Mouse (Mus musculus): ENCODE results near the gene Celsr3.

Celsr3 gene

DNA sequence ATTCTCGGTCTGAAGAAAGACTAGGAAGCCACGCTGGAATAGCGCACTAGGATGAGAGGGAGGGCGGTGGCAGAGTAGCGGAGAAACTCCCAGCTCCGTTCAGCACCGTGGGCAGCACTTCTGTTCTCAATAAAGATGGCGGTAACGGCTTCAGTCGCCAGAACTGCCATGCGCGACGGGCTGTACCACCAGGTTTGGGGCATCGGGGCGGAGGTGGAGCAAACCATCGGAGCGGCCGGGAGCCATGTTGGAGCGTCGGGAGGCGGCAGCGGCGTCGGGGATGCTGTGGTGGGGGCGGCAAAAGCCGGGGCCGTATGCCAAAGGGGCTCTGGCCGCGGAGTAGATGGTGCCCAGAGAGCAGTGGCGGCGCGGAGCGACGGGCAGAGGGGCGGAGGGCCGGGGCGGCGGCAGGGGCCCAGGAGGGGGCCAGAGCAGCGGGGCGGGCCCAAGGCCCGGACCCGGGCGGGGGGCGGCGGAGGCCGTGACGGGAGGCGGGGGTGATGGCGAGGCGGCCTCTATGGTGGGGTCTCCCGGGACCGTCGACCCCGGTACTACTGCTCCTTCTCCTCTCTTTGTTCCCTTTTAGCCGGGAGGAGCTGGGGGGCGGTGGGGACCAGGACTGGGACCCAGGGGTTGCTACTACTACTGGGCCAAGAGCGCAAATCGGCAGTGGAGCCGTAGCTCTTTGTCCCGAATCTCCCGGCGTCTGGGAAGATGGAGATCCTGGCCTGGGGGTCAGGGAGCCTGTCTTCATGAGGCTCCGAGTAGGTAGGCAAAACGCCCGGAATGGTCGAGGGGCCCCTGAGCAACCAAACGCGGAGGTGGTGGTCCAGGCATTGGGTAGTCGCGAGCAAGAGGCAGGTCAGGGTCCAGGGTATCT, at the start of gene Celsr3:
Gene Celsr3, plus strand, starts transcription at position 501 of the 880 bp plus-strand sequence.
- in situ Hi-C loops (cut with MboI, MseI) = no loop called here

DNA sequence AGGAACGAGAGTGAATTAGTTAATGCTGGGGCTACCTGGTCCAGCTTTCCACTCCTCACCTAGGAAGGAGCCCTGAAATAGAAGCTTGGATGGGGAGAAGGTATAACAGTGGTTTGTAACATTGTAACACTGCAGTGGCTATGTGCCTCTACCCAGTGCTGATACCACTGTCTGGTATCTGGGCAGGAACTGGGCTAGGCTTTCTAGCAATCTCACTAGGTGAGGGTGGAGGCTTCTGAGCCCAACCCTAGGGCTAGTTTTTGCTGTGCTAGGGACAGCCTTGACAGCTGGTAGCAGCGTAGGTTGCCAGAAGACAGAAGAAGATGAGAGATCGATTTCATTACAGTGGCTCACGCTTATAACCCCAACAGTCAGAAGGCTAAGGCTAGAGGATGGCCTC, 49.5 kb upstream of the Celsr3 start:
- in situ Hi-C loops (cut with MboI, MseI) = no loop called here

DNA sequence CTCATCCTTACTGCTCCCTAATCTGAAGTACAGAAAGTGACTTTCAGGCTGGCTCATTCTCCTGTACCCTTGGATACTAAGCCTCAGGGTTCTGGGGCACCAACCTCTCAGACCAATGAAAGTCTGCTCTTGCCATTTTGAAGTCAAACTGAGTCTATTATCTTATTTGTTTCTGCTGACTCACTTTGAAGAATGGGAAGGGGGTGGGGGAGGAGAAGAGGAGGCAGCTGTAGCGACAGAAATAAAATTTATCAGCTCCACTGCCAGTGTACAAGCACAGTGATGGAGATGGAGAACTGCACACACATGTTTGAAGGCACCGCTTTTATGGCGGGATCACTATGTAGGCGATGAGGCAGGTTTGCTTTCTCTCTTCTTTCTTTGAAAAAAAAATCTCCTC, 48.8 kb upstream of the Celsr3 start:
- in situ Hi-C loops (cut with MboI, MseI) = no loop called here

DNA sequence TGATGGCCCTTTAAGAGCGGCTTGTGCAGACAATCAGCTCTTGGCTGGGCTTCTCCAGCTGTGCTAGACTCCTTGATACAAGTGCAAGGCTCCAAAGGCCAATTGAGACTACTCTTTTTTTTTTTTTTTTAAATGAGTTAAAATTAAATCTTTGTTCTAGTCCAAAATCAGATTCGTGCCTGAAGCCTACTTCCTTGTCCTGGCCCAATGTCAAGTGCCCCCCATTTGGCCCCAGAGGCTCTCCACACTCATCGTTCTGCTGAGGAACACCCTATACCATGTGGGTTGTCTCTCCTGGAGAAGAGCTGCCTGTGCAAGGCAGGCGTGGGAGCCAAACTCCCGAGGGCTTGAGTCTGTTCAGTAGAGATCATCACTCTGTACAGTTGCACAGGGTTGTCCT, 45.2 kb upstream of the Celsr3 start:
- in situ Hi-C loops (cut with MboI, MseI) = no loop called here

- in situ Hi-C loops (cut with MboI, MseI) = no loop called here
Measured at GRCm38 (mm10) chr9:108781891-108782290, 44.2 kb upstream of the Celsr3 start.

GRCm38 (mm10) chr9:108782836-108783547, 43.1 kb upstream of the Celsr3 start:
- in situ Hi-C loops (cut with MboI, MseI) = no loop called here

- in situ Hi-C loops (cut with MboI, MseI) = no loop called here
Measured at GRCm38 (mm10) chr9:108783548-108784463, 42.3 kb upstream of the Celsr3 start, which contains the start of gene Ip6k2. Gene Ip6k2 (plus strand): TSS chr9:108783796.

DNA sequence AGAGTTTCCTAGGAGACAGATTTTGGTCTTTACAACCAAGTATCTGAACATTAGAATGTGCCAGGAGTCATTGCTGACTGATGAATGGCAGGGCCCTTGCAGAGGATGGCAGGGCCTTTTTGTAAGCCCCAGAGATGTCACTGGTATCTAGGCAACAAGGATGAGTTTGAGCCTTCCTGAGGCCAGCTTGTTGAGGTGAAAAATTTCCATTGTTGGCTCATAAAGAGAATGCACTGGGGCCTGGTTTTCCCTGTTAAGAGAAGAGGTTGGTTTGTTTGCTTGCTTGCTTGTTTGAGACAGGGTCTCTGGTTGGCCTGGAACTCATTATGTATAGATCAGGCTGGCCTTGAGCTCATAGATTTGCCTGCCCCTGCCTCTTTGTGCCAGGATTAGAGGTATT, 40.7 kb upstream of the Celsr3 start:
- in situ Hi-C loops (cut with MboI, MseI) = no loop called here

GRCm38 (mm10) chr9:108786494-108786893, 39.6 kb upstream of the Celsr3 start:
- in situ Hi-C loops (cut with MboI, MseI) = no loop called here

- in situ Hi-C loops (cut with MboI, MseI) = no loop called here
Measured at GRCm38 (mm10) chr9:108787080-108787479, 39.0 kb upstream of the Celsr3 start.

GRCm38 (mm10) chr9:108788713-108789112, 37.4 kb upstream of the Celsr3 start:
- in situ Hi-C loops (cut with MboI, MseI) = no loop called here

- in situ Hi-C loops (cut with MboI, MseI) = no loop called here
Measured at GRCm38 (mm10) chr9:108792307-108792706, 33.8 kb upstream of the Celsr3 start.

DNA sequence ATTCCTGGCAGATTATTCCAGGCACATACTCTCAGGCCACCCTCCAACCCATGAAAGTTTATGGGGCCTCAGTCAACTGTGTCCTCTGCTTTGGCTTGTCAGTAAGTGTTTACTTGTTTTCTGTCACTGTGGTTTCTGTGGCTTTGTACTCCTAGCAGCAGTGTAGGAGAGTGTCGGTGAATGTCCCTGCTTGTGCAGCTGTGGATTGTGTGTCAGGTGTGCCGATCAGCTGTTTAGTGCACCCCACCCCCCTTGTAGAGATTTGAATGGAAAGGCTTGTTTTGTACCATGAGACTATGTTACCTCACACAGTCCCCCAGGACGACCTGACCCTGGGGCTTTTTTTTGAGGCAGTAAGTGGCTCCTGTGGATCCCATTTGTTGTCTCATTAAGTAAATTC, 33.4 kb upstream of the Celsr3 start:
- in situ Hi-C loops (cut with MboI, MseI) = no loop called here

- in situ Hi-C loops (cut with MboI, MseI) = no loop called here
Measured at GRCm38 (mm10) chr9:108795281-108795680, 30.8 kb upstream of the Celsr3 start.

GRCm38 (mm10) chr9:108795762-108796161, 30.4 kb upstream of the Celsr3 start:
- in situ Hi-C loops (cut with MboI, MseI) = no loop called here

DNA sequence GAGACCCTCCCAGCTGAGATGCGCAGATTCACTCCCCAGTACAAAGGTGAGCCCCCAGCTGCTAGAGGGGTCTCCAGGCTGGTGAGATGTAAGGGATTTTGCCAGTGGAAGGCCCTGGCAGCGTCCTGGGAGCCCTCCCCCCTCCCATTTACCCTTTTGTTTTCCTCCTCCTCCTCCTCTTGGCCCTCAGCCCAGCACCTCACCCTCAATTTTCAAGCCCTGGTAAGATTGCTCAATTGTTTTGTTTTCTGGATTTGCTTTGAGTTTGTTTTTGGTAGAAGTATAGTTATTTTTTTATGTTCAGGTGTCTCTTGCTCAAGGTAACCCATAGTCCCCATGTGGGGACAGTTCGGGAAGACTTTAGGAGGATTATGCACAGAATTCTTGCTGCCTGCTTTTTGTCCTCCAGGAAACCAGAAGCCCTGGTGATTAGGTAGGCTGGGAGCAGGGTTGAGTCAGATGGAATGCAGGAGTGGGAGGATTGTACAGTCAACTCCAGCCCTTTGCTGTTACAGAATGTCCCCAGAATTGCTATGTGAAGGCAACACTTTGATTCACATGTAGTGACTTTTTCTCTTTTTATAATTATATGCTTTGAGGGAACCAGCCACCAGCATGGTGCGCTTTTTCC, 29.7 kb upstream of the Celsr3 start:
- in situ Hi-C loops (cut with MboI, MseI) = no loop called here

DNA sequence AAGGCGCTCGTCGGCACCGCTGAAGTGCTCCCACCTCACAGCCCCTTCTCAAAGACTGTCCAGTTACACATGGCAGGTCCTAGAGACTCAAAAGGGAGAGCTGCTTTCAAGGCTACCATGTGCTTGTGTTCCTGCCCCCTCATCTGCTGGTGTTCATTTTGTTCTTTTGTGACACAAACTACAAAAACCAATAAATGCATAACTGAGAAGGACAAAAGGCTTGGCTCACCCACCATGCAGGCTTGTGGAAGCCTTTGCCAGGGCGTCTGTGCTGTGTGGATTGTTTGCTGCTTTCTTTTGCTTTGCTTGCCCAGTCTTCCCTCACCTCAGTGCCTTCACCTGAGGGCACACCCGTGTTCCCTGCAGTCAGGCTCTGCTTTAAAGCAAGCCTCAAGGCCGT, 28.6 kb upstream of the Celsr3 start:
- in situ Hi-C loops (cut with MboI, MseI) = no loop called here

DNA sequence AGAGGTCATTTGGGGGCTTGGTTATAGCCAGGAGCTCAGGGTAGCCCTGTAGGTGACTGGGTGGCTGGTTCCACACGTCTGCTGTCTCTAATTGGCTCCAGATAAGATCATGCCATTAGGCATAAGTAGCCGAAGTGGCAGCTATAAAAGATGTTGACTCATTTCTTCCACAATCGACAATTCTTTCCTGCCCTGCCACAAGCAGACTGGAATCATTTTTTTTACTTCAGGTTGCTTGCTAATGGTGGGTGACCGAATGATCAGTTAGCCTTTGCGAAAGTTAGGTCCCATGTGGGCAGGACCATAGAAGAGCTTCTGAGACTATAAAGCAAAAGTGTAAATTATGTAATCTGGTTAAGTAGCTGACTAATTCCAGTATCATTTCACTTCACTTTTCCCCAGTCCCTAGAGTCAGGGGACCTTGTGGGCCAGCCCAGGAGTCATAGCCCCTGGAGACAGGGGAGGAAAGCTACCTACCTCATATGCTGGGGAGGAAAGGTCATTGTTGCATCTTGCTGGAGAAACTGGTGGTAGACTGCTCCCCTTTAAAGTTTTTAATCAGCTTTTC, 27.5 kb upstream of the Celsr3 start:
- in situ Hi-C loops (cut with MboI, MseI) = no loop called here

DNA sequence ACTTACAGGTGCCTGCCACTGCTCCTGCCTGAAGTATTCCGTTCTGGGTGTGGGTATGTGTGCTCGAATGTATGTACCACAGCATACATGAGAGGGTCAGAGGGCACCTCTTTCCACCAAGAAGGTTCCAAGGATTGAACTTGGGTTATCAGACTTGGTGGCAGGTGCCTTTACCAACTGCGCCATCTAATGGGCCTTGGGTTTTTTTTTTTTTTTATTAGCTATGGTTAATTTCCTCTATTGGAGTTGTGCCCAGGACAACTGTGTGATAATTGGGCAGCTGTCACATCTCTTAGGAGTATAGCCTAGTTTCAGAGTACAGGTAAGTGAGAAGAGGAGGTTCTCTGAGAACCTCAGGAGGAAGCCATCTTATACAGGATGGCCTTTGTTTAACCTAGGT, 26.6 kb upstream of the Celsr3 start:
- in situ Hi-C loops (cut with MboI, MseI) = no loop called here

GRCm38 (mm10) chr9:108805768-108806167, 20.4 kb upstream of the Celsr3 start:
- in situ Hi-C loops (cut with MboI, MseI) = no loop called here

DNA sequence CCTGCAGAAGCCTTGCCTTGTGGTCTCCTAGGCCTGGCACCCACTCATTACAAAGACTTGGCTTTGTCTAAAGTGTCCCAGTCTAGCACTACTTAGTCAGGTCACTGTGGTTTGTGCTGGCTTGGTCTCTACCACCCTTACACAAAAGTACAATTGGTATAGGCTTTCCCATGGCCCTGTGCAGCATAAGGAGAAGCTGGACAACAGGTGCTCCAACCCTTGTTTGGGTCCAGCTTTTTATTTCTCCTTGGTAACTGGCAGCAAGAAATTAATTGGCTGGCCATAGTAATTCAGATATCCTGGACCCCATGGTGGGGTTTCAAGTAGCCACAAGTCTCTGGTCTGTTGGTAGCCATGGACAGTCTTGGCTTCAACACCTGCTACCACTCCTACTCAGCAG, 19.7 kb upstream of the Celsr3 start:
- in situ Hi-C loops (cut with MboI, MseI) = no loop called here
